Mouse (Mus musculus): ENCODE measurements around the gene Olfr211.
"Not testable (repeated sequence)": the region's sequence is repeated elsewhere in the genome, so short reads cannot be mapped to it uniquely, and the experiment has no call there.

The Olfr211 gene

DNA sequence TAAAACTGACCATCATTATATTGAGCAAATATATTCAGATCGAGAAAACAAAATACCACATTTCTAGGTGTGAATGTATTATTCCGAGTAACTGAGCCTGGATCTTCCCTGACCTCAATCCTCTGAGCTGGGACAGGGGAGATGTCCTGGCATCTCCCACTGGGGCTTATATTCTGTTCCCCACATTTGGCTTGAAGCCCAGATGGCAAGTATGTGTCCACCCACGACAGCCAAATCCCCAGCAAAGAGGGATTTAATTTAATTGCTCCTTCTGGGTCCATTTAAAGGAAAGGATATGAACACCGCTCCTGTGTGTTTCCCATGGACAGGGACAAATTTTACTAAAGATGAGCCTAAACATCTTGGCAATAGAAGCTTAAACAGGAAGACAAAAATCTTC lies at the start of gene Olfr211:
Gene Olfr211, plus strand, starts transcription at position 301 of the 400 bp plus-strand sequence.
- no peak for DNase-seq (ENCODE audit: low spot score in 2 of 2)

DNA sequence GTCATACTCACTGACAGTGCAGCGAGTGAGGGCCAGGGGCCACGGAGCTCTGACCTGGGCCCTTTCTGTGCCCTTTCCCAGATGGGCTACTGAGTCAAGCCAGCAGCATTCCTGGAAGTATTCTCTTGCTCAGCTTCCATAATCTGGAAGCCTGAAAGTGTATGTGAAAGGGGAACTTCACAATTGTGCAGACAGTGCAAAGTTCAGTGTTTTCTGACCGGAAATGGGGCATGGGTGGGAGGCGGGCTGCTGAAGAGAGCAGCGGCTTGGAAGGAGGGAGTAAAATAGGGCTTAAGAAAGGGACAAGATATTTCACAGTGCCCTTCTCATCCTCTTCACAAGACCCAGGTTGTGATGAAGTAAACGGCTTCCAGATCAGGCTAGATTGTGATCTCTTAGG lies 49.4 kb upstream of the Olfr211 start:
- no peak for DNase-seq (ENCODE audit: low spot score in 2 of 2)

DNA sequence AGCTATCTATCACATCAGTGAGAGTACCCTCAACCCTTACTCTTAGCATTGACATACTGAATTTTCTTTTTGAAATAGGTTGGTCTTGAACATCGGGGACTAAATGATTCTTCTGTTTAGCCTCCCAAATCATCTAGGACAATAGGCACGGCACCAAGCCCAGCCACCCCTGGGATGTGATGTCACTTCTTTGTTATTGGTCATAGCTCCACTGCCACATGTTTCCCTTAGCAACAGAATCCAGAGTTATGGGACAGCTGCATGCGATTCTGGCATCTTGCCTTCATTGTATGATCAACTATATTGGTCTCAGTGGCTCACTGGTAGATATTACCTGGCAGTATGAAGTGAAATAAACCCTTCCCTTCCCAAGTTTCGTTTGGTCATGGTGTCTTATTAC lies 48.4 kb upstream of the Olfr211 start:
- no peak for DNase-seq (ENCODE audit: low spot score in 2 of 2)

GRCm38 (mm10) chr6:116440849-116441248 lies 48.0 kb upstream of the Olfr211 start:
- DNase-seq (ENCODE audit: low spot score in 2 of 2) = no peak

- DNase-seq (ENCODE audit: low spot score in 2 of 2) = peak in 1 of 2 experiments; percentile 10
These were observed 33.1 kb upstream of the Olfr211 start for GRCm38 (mm10) chr6:116455781-116456180.

DNA sequence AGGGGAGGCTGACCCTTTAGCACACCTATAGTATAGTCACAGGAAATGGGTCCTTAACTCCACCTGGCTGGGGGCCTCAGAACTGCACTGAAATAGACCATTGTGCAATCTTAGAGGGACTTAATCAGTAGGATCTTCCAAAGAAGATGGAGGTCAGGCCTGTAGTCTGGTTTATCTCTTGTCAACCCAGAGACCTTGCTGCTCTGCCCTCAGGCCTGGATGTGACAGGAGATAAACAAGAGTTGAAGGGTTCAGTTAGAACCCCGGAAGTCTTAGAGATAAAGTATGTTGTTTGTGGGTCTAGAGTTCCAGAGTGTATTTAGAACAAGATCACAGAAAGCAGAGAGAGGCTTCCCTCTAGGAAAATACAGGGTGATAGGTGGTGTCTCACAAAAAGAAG lies 32.4 kb upstream of the Olfr211 start:
- DNase-seq (ENCODE audit: low spot score in 2 of 2) = no peak

DNA sequence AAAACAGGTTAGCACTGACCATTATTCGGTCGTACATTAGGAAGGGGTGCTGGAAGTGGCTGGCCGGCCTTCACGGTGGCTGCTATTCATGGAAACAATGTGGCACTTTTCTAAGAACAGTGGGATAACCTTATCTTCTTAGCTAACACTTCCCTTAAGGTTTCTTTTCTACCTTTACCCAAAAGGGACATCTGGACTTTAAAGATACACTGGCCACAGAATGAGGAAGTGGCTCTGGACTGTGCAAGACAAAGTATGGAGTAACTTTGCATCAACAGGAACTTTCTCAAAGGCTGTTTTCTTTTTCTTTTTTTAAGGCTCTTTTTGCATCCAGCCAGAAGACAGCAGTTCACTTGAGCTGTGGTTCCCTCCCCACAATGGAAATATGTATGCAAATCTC lies 30.2 kb upstream of the Olfr211 start:
- DNase-seq (ENCODE audit: low spot score in 2 of 2) = no peak

DNA sequence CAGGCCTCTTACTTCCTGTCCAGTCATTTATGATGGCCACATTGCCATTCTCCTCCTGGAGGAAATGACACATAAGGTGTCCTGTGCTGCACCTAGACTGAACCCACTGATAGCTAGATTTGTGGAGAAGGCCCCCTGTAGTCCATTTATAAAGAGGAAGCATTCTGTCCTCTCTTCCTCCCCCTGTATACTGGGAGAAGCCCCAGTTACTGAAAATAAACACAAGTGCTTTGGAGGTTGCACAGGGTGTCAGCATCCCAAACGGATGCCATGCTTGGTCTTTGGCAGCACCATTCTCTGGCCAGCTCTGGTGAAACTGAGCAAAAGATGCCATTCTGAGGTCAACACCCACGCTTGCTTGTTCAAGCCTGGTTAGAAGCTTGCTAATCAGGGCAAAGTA lies 29.7 kb upstream of the Olfr211 start:
- no peak for DNase-seq (ENCODE audit: low spot score in 2 of 2)

- peak in 1 of 2 experiments; percentile 13 for DNase-seq (ENCODE audit: low spot score in 2 of 2)
These were observed 28.2 kb upstream of the Olfr211 start, which contains the start of gene Alox5 for GRCm38 (mm10) chr6:116460544-116461283. Gene Alox5, minus strand, starts transcription at chr6:116461178.

- no peak for DNase-seq (ENCODE audit: low spot score in 2 of 2)
These were observed 20.8 kb upstream of the Olfr211 start for GRCm38 (mm10) chr6:116468081-116468480.

DNA sequence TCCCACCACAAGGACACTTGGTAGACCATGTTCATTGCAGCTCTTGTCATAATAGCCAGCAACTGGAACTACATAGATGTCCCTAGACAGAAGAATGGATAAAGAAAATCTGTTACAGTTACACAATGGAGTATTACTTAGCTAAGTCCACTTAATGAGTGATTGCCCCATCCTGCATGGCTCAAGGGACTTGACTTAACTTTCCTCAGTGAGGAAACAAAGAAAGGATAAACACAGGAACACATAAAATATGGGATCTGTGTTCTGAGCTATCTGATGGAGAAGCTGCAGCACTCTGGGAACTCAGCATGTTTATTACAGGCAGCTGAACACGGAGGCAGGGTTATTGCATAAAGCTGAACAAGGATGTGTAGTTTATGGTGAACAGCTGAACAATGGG lies 3.8 kb upstream of the Olfr211 start:
- no peak for DNase-seq (ENCODE audit: low spot score in 2 of 2)

DNA sequence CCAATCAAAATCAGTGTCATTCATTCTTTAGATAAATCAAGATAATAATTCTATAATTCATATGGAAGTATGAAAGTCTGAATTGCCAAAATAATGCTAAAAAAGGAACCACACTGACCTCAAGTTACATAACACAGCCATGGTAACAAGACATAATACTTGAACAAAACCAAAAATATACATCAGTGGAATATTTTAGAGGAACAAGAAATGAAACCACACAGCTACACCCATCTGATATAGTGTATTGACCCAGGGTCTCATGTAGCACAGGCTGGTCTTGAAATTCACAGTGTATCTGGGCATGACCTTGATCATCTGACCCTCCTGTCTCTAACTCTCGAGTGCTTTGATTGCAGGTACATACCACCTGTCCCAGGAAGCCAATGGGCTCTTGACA lies 2.1 kb upstream of the Olfr211 start:
- DNase-seq (ENCODE audit: low spot score in 2 of 2) = no peak

DNA sequence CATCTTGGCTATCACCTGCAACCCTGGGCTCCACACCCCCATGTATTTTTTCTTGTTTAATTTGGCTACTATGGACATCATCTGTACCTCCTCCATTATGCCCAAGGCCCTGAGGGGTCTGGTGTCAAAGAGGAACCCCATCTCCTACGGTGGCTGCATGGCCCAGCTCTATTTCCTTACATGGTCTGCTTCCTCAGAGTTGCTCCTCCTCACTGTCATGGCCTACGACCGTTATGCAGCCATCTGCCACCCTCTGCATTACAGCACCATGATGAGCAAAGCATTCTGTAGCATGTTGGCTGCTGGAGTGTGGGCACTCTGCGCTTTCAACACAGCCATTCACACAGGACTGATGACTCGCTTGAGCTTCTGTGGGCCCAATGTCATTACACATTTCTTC lies 4.9 kb downstream of the Olfr211 start:
- DNase-seq (ENCODE audit: low spot score in 2 of 2) = no peak

GRCm38 (mm10) chr6:116495960-116496359 lies 7.1 kb downstream of the Olfr211 start:
- no peak for DNase-seq (ENCODE audit: low spot score in 2 of 2)

DNA sequence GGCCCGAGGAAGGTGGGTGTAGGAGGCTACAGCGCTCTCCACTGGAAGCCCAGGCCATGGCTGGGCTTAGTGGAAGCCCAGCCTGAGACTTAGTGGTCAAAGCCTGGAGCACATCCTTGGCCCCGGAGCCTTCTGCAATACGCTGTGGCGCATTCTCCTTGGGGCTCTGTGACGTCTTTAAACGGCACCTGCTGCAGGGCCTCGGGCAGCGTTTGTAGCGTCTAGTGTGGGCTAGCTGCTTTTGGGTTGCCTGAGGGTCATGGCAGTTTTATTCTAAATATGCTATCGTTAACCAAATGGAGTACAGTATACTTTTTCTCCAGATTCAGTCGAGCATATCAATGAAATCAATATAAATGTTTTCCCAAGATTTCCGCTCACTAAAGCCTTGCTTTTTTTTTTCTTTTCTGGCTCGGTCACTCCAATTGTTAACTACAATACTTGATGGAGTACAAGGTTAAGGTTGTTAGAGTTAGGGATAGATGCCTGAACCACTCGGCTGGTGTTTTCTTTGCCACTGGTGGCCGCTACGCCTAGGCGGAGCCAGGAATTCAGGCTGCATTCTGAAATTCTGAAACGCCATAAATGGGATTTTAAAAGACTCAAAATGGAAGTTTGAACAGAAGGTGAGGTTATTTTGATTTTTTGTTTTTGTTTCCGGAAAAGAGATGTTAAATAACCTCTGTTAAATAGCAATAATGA lies 17.6 kb downstream of the Olfr211 start, which contains the start of gene Olfr212:
Gene Olfr212, plus strand, starts transcription at position 215 of the 702 bp plus-strand sequence.
- not testable (repeated sequence) for DNase-seq (ENCODE audit: low spot score in 2 of 2)

- DNase-seq (ENCODE audit: low spot score in 2 of 2) = no peak
These were observed 25.9 kb downstream of the Olfr211 start for GRCm38 (mm10) chr6:116514832-116515231.

DNA sequence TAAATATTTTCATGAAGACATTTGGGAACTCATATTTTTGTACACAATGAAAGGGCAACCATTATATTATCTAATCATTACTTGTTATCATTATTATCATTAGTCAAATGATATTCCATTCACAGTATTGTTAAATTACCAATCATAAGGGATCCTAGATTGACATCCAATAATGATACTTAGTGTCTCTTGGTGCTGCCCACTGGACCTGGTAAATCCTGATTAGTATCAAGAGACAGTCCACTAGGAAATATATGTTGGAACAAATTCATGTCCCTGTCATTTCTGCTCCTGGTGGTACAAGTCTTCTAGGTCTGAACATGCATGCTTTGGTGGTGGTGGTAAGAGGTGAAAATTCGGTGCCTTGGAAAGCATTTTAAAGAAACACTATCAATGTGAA lies 49.3 kb downstream of the Olfr211 start, which contains the start of gene Olfr213:
Gene Olfr213, plus strand, starts transcription at position 301 of the 400 bp plus-strand sequence.
- no peak for DNase-seq (ENCODE audit: low spot score in 2 of 2)

- DNase-seq (ENCODE audit: low spot score in 2 of 2) = no peak
These were observed 53.6 kb downstream of the Olfr211 start for GRCm38 (mm10) chr6:116542500-116542899.
